Mouse (Mus musculus) embryonic stem cell, embryonic (primary cell): Measurements from ENCODE around the gene Ppp3ca.

Experiments used
- CTCF ChIA-PET, 4 experiments: fragments of 300-600 bp in 2 of 4; fragments of 350-600 bp in 2 of 4; sonication (Branson Sonifier 250); formaldehyde crosslinking; loops; one replicate each; lab custom pipeline; 2022; ENCODE audit warnings: inconsistent platforms in 2 of 4; lab: Charles Lee
- POLR2A ChIA-PET, 4 experiments: fragments of 300-600 bp in 2 of 4; fragments of 350-600 bp in 2 of 4; sonication (Branson Sonifier 250); formaldehyde crosslinking; loops; one replicate each; lab custom pipeline; 2022; ENCODE audit warnings: antibody characterized with exemption in 4 of 4, inconsistent platforms in 1 of 4; lab: Charles Lee

Ppp3ca gene

DNA sequence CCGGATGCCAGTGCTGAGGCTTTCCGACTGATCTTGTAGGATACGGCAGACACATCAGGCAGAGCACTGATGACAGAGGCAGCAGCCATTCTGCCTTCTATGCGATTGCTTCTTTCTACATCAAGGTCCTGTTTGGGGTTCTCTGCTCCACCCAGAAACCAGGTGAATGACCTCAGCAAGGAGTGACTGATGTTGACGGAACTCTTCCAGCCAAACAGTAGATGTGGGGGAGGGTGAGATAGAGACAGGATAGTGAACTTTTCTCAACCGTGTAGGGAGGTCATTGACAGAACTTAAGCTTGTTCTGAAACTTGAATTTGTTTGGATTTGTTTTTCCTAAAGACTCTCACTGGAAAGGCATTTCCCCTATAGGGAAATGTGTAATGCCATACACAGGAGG, 142.2 kb downstream of the Ppp3ca start:
- POLR2A ChIA-PET = no interaction called here
- CTCF ChIA-PET = no interaction called here

DNA sequence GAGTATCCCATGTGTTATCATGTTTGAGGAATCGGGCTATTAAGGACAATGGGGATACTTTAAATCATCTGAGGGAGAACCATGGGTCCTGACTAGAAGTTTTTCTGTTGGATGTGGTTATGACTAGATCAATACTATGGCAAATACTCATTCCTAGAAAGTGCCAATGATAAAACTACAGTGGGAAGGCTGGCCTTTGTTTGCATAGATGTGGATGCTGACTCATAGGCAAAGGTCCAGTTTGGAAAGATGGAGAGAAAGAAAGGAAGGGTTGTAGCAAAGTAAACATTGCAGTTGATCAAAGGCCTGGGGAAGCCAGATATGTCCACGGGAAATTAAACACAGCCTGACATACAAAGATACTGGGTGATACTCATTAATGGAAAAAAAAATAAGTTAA, 142.9 kb downstream of the Ppp3ca start:
- ChIA-PET POLR2A (no interaction called here), CTCF (no interaction called here)

DNA sequence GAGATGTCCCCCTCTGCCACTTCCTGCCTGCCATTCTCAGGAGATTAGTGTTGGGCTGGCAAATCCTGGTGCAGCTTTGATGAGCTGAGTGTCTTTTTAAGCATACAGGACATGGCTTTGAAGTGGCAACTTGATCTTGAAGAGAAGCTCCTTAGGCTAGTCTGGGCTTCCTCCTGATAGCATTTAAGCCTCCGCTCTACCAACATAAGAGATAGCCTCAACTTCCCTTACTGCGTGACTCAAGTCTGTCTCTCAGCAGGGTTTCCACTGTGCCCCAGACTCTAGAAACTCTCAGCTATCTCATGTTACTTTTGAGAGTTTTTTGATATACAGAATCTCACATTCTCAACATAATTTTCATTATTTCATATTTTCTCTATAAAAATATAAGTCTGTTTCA, 144.0 kb downstream of the Ppp3ca start:
- CTCF ChIA-PET = no interaction called here
- POLR2A ChIA-PET = no interaction called here

DNA sequence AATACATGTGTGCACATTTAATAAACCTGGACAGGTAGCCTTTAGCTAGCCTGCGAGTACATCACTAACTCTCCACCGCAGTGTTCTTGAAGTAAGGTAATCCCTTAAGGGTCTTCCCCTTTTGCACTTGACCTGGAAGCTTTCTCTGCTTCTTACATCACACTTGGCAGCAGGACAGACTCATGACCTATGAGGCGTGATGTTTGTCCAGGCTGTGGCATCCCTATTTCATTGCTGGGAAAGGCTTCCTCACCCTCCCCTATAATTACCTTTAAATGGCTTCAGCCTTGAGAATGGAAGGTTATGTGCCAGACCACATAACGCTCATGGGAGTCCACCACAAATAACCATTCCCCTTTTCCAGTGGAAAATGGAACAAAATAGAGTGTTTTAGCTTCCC, 145.0 kb downstream of the Ppp3ca start:
- ChIA-PET POLR2A (no interaction called here), CTCF (no interaction called here)

DNA sequence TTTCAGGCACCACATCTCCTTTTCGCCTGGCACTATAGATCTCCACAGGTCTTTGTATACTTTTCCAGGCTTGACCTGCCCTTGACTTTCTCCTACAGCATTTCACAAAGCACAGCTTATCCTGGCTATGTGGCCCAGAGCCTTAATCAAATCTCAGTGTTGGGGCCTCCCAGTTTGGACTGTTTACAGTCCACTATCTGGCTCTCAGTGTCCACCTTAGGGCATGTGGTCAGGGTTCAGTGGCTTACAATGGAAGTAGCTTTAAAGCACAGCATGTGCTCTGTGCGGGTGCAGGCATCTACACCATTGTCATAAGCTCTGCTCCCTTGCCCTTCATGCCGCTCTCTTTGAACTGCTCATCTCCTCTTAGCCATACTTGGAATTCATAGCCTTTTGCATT, 146.4 kb downstream of the Ppp3ca start:
- POLR2A ChIA-PET = no interaction called here
- CTCF ChIA-PET = no interaction called here

DNA sequence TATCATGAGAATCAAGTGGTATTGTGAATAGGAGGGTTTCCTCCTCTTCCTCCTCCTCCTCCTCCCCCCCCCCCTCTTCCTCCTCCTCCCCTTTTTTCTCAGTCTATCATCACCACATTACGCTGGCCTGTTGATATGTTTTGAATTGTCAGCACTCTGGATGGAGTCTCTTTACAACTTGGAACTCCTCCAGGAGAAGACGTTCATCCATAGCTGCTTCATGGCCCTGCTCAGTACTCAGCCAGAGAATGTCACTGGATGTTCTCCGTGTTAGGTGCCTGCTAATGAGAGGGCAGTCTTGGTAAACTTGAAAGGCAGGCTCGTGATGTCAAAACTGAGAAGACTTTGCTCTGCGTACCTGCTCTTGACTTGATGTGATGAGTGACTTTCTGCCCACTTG, 149.1 kb downstream of the Ppp3ca start:
- POLR2A ChIA-PET = interaction anchor here in 1 of 4 experiments (0.6 kb wide), 1 partner anchor 12 kb away, joined by 3 read pairs; no protein-coding TSS in a partner anchor
- CTCF ChIA-PET = interaction anchor here in 1 of 4 experiments (0.7 kb wide), 1 partner anchor 135 kb away, joined by 3 read pairs; no protein-coding TSS in a partner anchor

DNA sequence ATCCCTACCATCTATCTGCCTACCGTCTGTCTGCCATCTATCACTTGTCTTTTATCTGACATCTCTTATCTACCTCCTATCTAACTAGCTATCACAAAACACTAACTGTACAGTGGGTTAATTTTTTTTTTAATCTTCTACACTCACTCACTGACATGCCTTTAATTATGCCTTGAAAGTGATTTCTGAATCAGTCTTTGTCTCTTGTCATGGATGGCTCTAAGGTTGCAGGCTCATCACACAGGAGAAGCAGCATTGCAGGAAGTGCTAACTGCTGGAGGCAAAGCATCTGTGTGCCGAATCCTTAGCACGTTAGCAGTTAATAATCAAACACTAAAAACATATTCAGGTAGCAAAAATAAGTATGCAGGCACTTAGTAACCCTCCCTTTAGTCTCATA, 151.1 kb downstream of the Ppp3ca start:
- POLR2A ChIA-PET = no interaction called here
- CTCF ChIA-PET = interaction anchor here in 1 of 4 experiments (0.6 kb wide), 1 partner anchor 1107 kb away, joined by 4 read pairs; no protein-coding TSS in a partner anchor

DNA sequence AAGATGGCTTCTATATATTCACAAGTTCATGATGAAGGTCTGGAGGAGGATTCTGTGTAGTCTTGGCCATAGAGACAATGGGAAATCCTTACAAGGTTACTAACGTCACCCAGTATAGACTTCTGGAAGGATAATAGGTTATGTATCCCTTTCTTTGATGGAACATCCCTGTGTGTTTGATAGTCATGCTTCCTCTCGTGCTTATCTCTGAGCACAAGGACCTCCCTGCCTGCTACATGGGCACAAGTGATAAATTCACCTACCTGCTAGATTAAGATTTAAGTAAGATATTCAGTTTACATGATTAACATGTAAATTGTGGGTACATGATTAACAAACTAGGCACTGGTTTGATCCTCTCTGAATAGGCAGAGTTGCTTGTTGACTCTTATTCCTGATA, 152.1 kb downstream of the Ppp3ca start:
- POLR2A ChIA-PET = interaction anchor here in 1 of 4 experiments (0.6 kb wide), 1 partner anchor 10 kb away, joined by 3 read pairs; no protein-coding TSS in a partner anchor
- CTCF ChIA-PET = no interaction called here

DNA sequence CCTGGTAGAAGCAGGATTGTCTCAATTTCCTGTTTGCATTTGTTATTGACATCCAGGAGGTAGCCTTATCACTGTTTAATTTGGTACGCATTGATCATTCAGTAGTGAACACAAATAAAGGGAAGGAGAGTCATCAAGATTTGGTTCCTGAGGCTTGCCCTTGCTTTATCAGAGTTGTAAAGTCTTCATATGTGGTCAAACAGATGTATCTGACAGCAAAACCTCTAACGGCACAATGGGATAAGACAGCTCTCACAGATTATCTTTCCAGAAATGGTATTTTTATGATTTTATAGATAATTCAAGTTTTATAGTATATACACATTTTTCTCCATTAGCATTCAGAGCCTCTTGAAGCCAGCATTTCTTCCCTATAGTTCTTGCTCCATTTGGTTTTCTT, 152.5 kb downstream of the Ppp3ca start:
- ChIA-PET POLR2A (interaction anchor here in 1 of 4 experiments (0.6 kb wide), 1 partner anchor 9 kb away, joined by 3 read pairs; no protein-coding TSS in a partner anchor), CTCF (no interaction called here)

DNA sequence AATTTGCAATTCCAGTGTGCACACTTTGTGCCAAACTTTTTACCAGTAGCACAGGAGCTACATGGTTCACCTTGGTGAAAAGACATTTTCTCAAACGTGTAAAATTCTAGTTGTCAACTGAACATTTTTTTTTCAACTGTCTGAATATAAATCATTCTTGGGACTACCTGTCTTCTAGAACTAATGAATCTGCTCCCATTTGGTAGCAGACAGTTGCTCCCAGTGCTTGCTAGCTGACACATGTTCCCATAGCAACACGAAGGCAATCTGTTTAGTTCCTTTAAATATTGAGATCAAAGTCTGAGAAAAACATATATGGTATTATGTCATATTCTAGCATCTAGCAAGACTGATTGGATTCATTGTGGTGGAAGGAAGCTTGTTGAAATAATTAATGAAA, 158.5 kb downstream of the Ppp3ca start:
- ChIA-PET POLR2A (no interaction called here), CTCF (no interaction called here)

DNA sequence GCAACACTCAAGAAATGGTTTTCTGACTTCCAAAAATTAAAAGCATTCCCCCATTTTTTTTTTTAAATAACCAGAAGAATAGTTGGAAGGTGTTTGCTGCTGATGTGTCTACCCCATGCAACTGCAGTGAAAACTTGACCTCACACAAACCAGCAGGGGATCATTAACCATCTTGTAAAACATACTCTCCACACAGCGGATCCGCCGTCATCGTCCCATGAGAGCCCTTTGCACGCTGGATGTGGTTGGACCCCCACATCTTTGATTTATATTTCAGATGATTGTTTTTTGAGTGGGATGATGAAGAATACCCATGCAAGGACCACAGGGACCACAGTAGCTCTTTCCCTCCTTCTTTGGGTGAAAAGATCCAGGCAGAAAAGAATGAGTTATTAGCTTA, 159.2 kb downstream of the Ppp3ca start:
- ChIA-PET CTCF (interaction anchor here in 1 of 4 experiments (0.5 kb wide), 1 partner anchor 37 kb away, joined by 3 read pairs; no protein-coding TSS in a partner anchor), POLR2A (no interaction called here)

DNA sequence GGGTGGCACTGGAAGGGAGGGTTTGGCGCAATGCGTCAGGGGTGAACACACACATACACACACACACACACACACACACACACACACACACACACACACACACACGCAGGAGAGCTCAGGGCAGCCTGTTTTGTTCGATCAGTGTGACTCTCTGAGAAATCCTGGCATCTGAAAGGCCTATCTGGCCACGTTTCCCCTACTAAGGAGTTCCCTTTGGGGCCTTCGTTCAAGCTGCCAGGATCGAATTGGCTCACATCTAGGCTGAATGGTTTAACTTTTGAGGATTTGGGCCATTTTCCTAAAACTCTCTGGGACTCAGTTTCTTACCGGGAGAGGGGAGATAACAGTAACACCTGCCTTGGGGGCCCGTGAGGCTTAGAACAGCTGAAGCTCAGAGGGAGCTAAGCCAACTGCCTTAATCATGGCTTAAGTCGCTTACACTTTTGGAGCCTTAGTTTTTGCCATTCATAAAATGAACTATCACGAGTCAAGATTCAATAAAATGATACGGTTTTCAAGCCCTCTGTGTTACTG, 160.8 kb downstream of the Ppp3ca start:
- CTCF ChIA-PET = no interaction called here
- POLR2A ChIA-PET = no interaction called here

DNA sequence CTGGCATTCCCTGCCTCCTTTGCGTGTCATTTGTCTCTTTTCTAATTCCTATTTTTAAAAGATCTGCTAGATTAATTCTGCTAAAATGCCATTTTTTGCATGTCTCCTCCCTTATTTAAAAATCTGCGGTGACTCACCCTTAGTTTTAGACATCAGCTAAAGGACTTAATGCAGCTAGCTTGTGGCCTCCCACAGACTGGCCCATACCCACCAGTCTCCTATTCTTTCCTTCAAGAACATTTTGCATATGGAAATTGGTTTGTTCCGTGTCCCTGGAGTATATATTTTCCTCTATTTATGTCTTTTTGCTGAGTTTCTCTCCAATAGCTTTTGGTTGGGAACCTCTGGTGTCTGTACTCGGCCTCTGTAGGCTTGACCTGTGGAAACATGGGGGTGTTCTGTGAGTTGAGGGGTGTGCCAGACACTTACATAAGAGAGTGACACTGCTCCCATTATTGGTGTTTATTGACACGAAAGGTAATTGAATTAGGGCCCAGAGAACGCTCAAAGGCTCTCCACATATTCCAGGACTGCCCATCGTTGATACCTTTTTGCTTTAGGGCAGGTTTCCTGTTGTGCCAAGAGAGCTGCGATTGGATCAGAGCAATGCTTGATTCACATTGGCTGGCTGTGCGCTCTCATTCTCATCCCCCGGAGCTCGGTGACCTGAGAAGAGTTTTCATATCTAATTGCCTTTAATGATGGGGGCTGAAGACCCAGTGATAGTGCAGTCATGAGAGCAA, 163.2 kb downstream of the Ppp3ca start:
- ChIA-PET CTCF (no interaction called here), POLR2A (interaction anchor here in 1 of 4 experiments (0.9 kb wide), 1 partner anchor 163 kb away, joined by 3 read pairs; the partner anchor contains the start of gene Ppp3ca)

DNA sequence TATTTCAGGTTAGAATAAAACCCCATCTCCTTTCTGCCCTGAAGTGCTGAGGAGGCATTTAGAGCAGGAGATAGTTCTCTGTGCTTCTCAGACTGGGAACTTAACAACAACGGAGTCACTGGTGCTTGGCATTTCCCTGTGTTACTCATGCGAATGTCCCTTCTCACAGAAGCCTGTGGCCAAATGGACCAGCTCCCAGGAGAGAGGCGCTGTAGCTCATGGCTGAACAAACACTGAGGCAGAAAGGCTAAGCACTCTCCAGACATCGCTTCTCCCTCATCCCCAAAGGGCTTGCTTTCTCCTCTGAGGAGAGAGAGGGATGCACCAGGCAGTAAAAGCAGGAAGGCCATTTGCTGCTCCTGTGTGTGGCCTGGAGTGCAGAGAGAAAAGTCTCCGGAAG, 164.0 kb downstream of the Ppp3ca start:
- POLR2A ChIA-PET = interaction anchor here in 1 of 4 experiments (0.9 kb wide), 1 partner anchor 164 kb away, joined by 3 read pairs; the partner anchor contains the start of gene Ppp3ca
- CTCF ChIA-PET = no interaction called here

DNA sequence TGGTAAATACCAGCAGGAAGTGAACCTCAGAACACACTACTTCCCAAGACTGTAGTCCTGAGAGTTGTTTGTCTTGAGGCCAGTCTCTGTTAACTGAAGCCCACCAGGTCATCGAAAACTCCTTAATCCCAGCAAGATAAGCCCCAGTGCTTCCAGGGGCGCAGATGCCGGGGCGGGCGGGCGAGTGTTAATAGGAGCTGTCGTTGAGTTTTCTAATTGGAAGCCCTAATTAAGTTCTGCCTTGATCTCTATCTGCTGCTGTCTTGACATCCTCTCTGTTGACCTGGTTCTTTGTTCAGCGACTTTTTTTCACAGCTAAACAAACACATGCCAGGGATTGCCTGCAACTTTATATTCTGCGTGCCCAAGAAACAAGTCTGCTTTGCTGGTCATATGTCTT, 165.9 kb downstream of the Ppp3ca start:
- POLR2A ChIA-PET = interaction anchor here in 1 of 4 experiments (1.2 kb wide), 1 partner anchor 167 kb away, joined by 3 read pairs; no protein-coding TSS in a partner anchor
- CTCF ChIA-PET = no interaction called here

DNA sequence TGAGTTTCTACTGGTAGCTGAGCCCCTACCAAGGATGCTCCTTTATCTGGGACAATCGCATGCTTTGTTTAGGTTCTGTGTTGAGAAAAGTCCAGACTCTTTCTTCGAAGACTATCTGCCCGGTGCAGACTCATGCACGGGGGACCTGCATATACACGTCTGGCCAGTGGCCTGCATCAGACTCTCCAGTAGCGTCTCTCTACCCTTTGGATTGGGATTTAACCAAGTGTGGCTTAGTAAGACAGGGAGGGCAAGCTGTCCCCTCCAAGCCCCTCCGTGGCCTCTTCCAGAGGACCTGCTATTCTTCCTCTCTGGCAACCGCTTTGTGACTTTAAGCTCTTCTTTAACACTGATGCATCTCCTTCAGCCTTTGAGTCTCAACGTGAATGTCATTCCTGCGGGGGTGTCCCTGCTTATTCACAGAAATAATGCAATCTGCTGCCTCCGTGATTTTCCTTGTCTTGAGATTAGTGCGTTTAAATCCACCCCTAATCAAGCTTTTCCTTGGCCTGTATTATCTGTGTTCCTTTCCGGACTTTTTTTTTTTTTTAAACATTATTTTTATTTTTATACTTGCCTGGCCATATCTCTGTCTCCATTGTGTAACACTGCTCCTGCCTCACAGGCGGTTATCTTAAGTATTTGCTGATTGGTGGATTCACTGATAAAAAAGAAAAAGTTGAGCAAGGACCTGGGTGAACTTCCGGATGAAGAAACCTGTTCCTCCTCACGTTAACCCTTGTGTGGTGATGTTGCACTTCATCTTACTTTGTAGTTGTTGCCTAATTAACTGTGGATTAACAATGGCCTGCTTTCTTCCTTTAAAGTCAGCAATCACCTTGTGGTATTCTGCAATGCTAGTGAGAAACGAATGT, 166.6 kb downstream of the Ppp3ca start:
- CTCF ChIA-PET = interaction anchor here (0.6 to 1.3 kb wide), 6 partner anchors 11 to 1369 kb away, joined by 3 to 5 read pairs (median 4); no protein-coding TSS in a partner anchor
- POLR2A ChIA-PET = interaction anchor here in 1 of 4 experiments (1.2 kb wide), 1 partner anchor 168 kb away, joined by 3 read pairs; no protein-coding TSS in a partner anchor

DNA sequence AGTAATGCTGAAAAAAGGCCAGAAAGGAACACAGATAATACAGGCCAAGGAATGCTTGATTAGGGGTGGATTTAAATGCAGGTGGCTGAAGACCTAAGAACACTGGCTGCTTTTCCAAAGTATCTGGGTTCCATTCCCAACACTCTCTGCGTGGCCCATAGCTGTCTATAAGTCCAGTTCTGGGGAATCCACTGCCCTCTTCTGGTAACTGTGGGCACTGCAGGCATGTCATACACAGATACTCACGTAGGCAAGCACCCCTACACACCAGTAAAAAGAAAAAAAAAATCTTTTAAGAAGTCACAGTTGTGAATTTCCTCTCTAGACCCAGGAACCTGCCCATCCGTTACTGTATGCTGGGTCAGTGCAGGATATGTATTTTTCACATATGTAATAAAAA, 167.7 kb downstream of the Ppp3ca start:
- POLR2A ChIA-PET = interaction anchor here in 1 of 4 experiments (0.8 kb wide), 1 partner anchor 165 kb away, joined by 3 read pairs; no protein-coding TSS in a partner anchor
- CTCF ChIA-PET = interaction anchor here in 2 of 4 experiments (0.6 to 1.3 kb wide), 4 partner anchors 48 to 1476 kb away, joined by 3 to 4 read pairs (median 3); no protein-coding TSS in a partner anchor

DNA sequence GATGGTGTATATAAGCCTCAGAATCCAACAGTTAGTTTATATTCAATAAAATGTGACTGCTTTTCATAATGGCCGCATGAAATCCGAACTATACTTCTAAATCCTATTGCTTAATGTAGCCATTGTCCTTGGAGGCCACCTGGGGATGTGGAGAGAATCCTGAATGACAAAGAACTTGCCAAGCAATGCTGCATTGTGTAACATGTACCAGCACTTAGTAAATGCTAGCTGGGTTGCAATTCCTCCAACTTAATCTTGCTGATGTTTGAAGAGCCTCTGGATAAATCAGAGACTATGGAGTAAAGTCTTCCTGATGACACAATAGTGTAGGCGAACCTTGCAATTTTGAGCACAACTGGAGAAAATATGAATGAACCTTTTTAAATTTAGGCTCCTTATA, 171.4 kb downstream of the Ppp3ca start:
- CTCF ChIA-PET = interaction anchor here in 1 of 4 experiments (0.6 kb wide), 1 partner anchor 726 kb away, joined by 4 read pairs; no protein-coding TSS in a partner anchor

DNA sequence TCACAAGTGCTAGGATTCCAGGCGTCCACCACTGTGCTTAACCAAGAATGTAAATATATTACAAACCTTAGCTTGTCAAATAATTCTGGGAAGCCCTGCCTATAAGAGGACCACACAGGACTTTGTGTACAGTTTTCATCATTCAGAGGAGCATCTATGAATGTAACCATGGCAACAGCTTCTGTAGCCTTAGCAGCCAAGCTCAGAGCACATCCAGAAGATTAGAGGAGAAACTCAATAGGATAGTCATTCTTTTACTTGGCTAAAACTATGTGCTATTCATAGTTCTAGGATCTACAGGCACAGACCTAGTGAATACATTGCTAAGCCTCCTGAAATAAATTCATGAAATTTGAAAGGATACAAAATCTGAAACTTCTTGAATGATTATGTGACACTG, 172.5 kb downstream of the Ppp3ca start:
- CTCF ChIA-PET = no interaction called here
- POLR2A ChIA-PET = no interaction called here

More for the DNA sequence above, 171.4 kb downstream of the Ppp3ca start:
- POLR2A ChIA-PET = no interaction called here
